Mouse (Mus musculus) retina, adult 2 months (tissue): ENCODE results near the gene Slc9a3r2.
"Not testable (repeated sequence)": the region's sequence is repeated elsewhere in the genome, so short reads cannot be mapped to it uniquely, and the experiment has no call there.

Experiments
- DNase-seq: peaks from one replicate; pipeline ENCODE4 v3.0.0-alpha.2; 2012; ENCODE audit warnings: low read depth, low spot score

Gene Slc9a3r2

DNA sequence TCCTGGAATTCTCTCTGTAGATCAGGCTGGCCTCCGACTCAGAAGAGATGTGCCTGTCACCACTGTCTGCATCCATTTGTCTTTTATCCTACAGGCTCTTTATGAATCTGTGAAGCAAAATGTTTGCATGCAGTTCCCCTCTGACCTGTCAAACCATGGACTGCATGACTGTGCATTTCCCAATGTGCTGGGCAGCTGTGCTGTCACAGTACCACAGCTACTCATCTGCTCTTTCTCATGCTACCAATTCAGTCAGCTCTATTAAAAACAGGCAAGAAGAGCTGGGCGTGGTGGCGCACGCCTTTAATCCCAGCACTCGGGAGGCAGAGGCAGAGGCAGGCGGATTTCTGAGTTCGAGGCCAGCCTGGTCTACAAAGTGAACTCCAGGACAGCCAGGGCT is 16.9 kb upstream of the Slc9a3r2 start:
- DNase-seq = not testable (repeated sequence)

DNA sequence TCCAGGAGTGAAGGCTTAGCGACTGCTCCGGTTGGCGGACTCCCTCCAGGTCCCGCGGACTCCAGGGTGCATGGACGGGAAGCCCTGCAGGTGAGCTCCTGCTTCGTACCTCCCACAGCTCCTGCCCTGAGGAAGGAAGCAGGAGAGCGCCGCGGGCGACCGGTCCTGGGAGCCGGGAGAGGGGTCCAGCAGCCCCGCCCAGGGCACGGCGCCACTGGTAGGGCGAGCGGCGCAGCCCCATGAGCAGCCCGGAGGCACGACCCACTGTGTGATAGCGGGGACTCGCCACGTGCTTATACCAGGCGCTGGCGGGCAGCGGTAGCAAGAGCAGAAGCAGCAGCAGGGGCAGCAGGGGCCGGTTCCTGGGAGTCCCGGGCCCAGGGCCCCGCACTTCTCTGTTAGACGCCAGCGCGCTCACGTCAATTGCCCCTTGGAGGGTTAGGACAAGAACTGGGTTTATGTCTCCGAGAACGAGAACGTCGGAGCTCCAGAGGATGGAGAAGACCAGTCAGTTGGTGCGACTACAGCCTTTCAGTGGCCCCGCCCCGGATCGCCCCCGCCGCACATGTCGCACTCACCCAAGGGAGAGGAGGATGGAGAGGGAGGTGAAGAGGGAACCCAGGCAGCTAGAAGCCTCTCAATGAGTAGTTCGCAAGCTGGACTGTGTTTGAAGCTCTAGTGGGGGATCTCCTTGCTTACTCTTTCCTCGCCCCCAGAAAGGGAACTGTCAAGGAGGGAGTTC is 8.1 kb upstream of the Slc9a3r2 start, which contains the start of gene Npw:
Gene Npw (minus strand): TSS at position 441 of the 742 bp plus-strand sequence.
- DNase-seq = no peak

DNA sequence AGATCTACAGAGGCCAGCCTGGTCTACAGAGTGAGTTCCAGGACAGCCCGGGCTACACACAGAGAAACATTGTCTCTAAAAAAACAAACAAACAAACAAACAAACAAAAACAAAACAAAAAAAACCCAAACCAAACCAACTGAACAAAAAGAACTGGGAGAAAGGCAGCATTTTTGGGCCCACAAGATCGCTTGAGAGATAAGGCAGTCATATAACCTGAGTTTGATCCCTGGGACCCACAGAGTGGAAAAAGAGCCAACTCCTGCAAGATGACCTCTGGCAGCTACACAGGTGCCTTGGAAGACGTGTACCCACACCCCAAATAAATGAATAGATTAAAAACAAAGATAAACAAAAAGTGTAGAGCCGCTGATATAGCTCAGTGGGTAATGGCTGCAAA is 4.8 kb upstream of the Slc9a3r2 start:
- DNase-seq = no peak

DNA sequence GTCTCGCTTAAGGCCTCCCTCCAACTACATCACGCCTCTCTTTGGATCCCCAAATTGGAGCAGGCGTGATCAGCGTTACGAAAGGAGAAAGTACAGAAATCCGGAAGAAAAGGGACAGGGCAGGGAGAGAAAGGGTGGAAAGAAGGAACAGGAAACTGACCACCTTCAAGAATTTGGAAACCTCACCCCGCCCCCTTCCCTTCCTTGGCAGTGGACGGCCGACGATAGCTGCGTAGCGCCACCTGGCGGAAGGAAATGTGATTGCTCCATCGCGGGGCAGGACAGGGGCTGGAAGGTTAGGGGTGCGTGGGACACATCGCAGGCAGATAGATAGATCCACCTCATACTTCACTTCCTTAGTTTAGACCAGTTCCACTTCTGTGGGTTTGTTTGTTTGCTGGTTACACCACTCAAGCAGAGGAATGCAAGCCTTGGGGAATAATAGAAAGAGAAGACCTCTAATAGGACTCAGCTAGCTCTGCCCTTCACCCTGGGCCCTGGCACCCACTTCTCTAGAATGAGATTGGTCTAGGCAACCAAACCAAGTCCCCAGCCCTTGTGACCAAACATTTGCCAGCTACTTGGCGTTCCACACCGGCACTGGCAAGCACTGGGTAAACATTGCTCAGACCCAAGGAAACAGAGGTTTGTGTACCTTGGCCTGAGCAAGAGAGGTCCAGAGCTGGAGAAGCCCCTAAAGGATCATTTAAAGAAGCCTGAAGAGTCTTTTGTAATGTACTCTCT is 4.0 kb upstream of the Slc9a3r2 start:
- peak; percentile 47 for DNase-seq

DNA sequence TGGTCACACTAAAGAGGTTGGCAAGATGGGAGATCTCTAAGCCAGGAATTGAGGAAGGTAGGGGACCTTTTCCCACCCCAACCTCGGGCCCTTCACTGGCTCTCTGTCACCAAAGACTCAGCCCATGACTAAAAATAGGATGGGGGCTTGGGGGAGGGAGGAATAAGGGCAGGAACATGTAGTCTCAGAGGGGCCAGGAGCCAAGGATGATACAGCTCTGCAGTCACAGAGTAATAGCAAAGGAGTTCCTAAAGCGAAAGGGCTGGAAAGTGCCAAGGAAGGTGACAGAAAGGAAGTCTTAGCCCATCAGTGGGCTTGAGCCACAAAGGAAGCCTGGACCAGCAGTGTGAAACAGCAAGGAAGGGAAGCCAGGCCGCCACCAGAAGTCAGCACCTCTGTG is 1.7 kb upstream of the Slc9a3r2 start:
- DNase-seq = no peak

DNA sequence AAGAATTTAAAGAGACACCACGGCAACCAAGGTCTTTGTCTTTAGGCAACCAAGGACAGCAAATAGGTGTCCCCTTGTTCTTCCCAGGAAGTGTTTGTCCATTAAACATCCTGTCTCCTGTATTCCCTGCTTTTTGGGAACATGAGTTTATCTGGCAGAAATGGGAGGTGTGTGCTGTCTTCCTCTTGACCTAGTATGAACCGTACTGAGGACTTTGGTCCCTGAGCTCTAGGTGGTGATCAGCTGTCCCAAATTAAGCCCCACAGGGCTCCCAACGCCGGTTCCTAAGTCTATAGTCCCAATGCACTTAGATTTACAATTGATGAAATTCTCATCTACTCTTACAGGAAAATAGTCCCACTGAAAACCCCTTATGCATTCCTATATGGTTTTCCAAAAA is 639 bp upstream of the Slc9a3r2 start:
- no peak for DNase-seq

DNA sequence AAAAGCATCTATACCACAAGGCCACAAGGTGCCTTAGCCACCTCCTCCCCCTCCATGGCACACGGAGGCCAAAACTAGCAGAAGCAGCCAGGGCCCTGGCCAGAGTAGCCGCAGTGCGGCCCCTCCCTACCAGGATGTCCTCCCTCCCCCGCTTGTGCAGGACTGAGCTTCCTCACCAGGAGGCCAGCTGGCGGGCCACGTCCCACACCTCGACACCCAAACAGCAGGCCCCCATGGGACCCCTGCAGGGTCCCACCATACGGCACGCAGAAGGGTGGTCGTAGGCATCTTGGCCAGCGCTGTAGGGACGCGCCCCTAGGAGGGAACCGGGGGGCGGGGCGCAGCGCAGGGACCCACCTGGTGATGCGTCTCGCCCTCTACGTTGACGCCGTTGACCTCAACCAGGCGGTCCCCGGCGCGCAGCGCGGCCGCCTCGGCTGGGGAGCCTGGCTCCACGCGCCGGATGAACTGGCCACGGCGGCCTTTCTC is 502 bp downstream of the Slc9a3r2 start:
- DNase-seq = no peak

DNA sequence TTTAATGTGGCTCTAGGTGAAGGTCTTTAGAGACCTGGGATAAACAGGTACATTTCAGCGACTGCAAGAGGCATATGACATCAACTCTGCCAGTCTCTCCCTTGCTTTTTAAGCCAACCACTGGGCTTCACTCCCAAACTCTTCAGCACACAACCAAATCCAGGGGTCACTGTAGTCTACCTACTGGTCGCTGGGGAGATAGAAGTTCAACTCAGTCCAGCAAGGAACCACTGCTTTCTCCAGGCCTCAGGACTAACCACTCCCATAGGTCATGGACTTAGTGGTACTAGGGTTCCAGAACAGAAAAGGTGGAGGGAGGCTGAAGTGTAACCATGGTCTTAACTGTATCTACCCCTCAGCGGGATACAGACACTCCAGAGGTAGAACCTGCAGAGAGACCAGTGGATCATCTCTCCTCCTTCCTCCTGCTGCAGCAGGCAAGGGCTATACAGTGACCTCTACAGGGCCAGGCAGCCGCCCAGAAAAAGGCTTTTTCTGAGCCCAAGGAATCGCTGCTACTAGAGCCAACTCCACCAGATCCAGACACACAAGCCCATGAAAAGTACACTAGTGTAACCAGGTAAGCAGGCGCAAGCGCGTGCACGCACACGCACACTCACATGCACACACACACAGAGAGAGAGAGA is 1.3 kb downstream of the Slc9a3r2 start:
- no peak for DNase-seq

DNA sequence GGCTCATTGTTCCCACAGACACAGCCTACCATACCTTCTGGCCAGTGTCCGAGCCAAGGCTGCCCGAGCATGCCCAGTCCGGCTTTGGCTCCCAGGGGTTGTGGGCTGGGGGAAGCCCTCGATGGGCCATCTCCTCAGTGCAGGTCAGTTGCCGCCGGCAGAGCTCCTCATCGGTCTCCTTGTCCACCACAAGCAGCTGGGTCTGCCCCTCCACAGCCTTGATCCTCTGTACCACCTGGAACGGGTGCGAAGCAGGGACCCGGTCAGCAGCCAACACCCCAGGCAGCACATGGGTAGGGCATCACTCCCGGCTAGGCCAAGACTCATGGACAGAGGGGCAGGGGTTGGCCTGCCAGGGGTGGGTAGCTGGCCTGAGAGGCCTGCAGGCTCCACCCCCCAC is 2.6 kb downstream of the Slc9a3r2 start:
- no peak for DNase-seq

DNA sequence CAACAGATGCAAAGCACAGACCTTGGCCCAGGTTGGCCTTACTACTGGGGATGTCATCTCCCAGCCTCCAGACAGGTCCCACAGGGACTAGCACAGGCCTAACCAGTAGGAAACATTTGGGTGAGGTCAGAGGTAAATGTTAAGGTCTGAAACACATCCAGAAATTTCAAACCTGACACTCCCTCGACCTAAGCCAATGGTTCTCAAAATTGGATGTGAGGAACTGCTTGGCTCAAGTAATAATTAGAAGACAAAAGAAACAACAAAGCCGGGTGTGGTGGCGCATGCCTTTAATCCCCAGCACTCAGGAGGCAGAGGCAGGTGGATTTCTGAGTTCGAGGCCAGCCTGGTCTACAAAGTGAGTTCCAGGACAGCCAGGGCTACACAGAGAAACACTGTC is 3.7 kb downstream of the Slc9a3r2 start:
- DNase-seq = no peak

DNA sequence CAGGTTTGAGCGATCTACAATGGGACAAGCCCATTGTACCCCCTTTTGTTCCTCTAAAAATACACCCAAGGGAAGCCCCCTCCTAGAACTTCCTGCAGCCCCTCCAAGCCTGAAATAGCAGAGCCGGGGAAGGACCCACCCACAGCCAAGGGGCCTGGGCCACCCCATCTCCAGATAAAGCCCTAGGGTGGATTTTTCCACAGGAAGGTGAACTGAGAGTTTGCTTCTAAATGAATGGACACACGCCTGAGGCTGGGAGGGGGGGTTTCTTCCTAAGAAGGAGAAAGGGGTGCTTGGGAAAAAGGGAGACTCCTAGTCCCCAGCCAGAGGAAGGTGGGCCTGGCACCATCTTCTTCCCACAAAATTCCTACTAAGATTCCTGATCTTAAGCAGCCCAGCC is 4.2 kb downstream of the Slc9a3r2 start:
- DNase-seq = no peak

DNA sequence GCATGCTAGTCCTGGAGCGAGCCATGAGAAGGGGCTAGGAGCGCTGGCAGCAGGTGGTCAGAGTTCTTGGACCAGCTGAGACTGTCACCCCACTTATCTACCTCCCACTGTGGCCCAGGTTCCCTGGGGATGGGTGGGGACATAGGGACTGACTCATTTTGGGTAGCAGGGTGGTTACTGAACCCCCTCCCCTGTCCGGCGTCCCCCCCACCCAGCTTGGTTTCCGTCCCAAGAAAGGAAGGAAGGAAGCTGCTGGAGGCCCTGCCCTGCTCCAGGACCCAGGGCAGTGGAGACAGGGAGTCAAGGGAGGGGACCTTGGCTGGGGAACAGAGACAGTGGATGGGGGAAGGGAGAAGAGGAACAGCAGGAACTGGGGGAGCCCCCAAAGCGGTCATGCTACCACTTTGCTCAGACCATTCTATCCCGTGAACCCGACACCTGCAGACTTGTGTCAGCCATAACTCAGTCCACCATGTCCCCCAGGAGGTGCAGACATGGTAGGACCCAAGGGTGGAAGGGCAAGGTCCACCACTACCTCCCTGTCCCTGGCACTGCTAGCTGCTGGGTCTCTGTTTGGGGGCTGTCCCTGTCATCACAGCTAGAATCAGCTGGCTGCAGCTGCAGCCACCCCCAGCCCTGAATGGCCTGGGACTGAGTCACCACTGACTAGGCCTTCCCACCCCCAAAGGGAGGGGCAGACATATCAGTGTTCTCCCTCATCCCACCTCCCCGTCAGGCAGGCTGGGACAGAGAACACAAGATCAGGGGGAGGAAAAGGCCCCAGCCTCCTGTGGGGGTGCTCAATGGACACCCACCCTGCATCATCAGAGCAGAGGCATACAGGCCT is 5.0 kb downstream of the Slc9a3r2 start:
- DNase-seq = no peak

DNA sequence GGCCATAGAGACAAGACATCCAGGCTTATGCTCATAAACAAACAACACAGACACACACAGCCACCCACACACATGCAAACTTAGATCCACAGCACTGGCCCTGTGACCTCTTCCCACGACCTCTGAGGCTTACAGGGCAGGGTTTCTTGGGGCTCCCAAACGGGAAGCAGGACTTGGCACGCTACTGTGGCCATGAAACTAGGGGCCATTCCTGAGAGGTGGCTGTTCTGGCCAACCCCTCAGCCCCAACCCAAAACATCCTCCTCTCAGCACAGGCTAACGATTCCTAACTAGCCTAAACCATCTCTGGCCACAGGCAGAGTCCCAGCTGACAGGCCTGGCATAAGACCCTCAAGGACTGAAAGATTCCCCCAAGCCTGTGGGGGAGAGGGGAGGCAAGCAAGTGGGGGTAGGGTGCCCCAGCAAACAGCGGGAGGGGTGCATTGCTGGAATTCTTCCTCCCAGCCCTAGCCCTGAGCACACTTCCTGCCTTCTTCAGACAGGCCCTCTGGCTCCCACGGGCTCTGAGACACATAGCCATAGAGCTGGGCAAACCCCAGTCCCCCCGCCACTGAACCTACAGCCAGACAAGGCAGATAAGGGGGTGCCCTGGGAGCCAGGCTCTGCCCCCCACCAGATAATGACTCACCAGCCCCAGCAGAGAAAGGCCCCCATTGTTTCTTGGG is 6.0 kb downstream of the Slc9a3r2 start:
- DNase-seq = no peak

DNA sequence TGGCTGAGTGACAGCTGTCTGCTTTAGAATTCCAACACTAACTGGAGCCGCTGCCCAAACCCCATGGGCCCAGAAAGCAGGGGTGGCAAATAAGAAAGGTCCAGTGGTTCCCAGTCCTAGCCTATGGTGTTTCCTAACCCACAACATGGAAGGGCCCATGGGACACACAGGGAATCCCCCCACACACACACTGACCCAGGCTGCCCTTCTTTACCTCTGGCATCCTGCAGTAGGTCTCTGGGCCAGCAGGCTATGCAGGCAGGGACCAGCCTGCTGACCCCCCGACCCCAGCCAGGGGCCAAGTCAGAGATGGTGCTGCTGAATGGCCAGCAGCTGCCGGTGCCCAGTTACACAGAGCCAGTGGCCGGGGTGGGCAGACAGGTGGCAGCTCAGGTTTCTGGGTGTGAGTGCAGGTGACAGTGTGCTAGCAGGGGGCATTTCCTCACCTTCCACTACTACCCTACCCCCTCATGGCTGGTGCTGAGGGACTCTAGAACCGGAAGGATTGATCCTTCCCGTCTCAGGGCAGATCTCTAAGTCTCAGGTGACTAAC is 7.3 kb downstream of the Slc9a3r2 start:
- DNase-seq = no peak

DNA sequence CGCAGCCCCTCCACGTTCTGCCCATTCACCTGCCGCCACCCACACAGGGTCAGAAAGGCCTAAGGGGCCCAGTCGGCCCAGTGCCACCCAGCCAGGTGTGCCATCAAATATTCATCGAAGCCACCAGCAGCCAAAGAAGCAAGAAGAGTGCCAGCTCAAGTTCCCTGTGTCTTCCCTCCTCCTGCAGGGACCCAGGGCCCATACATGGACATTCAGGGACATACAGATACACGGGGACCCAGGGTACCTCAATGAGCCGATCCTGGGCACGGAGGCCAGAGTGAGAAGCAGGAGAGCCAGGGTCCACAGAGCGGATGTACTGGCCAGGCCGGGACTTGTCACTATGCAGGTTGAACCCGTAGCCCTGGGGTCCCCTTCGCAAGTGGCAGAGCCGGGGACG is 8.2 kb downstream of the Slc9a3r2 start:
- DNase-seq = no peak

DNA sequence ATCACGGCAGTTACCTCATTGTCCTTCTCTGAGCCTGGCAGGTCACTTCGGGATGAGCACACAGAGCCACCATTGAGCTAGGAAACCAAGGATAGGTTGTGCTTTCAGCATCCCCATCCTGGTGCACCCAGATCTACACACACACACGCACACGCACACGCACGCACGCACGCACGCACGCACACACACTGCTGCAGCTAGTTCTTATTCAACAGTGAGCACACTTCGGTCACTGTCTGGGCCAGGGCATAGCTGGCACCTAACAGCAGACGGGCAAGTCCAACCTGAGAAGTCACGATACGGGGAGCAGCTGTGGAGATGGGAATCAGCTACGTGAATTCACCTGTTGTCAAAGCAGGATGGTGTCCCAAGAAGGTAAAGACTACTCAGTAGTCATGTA is 9.5 kb downstream of the Slc9a3r2 start:
- DNase-seq = no peak

DNA sequence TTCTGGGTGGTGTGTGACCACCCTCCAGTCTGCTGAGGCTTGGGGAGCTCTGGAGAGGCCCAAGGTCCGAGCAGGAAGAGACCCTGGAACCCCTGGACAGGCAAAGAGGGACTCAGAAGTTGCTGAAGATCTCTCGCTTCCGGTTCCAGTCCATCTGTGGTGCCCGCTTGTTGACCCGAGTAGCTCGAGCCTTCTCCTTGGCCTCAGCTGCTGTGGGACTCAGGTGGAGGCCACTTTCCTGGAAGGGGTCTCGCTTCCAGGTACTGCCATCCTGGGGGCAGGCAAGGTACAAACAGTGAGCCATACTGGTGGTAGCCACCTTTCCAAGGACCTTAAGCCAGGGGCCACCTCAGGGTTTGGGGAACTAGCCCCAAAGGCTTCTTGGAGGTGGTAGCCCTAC is 10.0 kb downstream of the Slc9a3r2 start:
- no peak for DNase-seq

DNA sequence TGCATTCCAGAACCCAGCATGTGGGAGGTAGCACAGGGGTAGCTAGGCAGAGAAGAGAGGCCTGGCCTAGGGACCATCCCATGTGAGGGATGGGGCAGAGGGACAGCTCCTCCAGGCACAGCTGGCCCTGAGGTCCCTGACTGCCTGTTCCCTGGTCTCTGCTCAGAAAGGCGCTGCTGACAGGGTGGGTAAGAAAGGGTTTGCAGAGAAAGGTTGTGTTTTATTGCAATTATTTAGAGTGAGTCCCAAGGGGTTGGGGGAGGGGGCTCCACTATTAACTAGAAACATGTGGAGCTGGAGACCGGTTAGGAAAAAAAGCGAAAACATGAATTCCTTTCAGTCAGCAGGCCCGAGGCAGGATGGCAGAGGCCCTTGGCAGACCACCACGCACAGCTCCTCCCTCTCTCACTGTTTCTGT is 10.5 kb downstream of the Slc9a3r2 start:
- no peak for DNase-seq

DNA sequence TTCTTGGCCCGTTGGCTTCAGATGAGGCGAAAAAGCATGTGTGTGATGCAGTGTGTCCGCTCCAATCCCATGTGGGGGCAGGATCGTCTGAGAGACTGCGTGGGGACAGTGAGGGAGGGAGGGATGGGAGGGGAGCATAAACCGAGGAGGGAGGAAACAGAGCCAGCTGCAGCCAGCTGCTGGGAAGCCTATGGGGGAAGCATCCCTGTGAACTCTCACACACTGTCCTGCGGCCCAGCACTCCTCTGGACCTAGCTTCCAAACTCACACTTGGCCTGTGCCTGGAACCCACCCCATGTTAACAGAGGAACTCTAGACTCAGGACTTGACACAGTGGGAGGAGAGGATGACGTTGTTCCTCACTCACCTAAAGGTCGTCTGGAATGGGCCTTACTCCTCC is 11.3 kb downstream of the Slc9a3r2 start:
- no peak for DNase-seq

DNA sequence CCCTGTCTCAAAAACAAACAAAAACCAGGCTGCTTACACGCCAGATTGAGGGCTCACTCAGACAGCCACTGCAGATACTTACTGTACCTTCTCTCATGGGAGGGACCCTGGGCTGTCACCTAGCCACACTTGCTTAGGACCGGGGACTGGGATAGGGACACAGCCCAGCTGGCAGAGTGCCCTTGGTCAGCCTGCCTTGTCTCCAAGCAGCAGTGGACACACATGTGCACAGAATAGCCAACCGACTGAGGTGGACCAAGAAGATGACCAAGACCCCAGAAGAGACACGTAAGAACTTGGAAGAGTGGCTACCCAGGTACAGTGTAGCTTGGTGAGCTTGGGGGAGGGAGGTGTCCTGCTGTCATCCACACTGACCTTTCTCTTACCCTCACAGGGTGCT is 11.9 kb downstream of the Slc9a3r2 start:
- DNase-seq = no peak
